Mouse (Mus musculus): ENCODE data around the gene Clec3b. TPM values are rescaled to one million over a fixed set of nuclear protein-coding genes. Genes with fewer than 3 reads are reported as not detected.

Gene Clec3b
- polyA plus RNA-seq (2014; fragmentation: Nextera tagmentation; extraction: Ambion mirVana) = not detected in 2 replicates

- no peaks in the 10 kb centered on the region for H3K36me3 ChIP-seq (ENCODE audit: control insufficient read depth, insufficient read depth, low read length)
- H3K27me3 ChIP-seq (ENCODE audit: control insufficient read depth, insufficient read depth, low read length) = no peaks in the 10 kb centered on the region
- no peak within 1 kb of the TSS for H3K27ac ChIP-seq (replicated peaks in 1 of 2; ENCODE audit: control insufficient read depth in 1 of 2, insufficient read depth in 1 of 2, low read depth in 2 of 2, low read length in 2 of 2)
- no peak within 1 kb of the TSS for H3K9ac ChIP-seq (ENCODE audit: low read length)
- no peak for ATAC-seq (ENCODE audit: insufficient number of reproducible peaks, insufficient read depth, low FRiP score, low read depth)
- no peaks in the 10 kb centered on the region; a peak in 1 of 4 replicates for H3K4me1 ChIP-seq (ENCODE audit: control insufficient read depth in 2 of 2, insufficient read depth in 2 of 2, low read length in 2 of 2)
- no peak within 1 kb of the TSS for H3K4me2 ChIP-seq (ENCODE audit: low read length)
- H3K9me3 ChIP-seq (ENCODE audit: control insufficient read depth, low read length) = 0 out of 2 replicates have a peak, but pooled peaks cover 4% of the 10 kb centered on the region
- no peak within 1 kb of the TSS for H3K4me3 ChIP-seq (ENCODE audit: control insufficient read depth in 1 of 2, insufficient read depth in 1 of 2, low read depth in 1 of 2, low read length in 2 of 2)
- 79% methylated on average over 5 of the region's 5 CpGs for WGBS
These were observed at the start of gene Clec3b for GRCm38 (mm10) chr9:123150241-123151020. TSS of gene Clec3b (plus strand) at chr9:123150946.

GRCm38 (mm10) chr9:123103425-123103824, 47.3 kb upstream of the Clec3b start:
- no peaks in the 10 kb centered on the region for H3K27me3 ChIP-seq (ENCODE audit: control insufficient read depth, insufficient read depth, low read length)
- peaks cover 33% of the 10 kb centered on the region for H3K36me3 ChIP-seq (ENCODE audit: control insufficient read depth, insufficient read depth, low read length)
- ATAC-seq (ENCODE audit: insufficient number of reproducible peaks, insufficient read depth, low FRiP score, low read depth) = no peak
- no peak overlapping the region for H3K27ac ChIP-seq (replicated peaks in 1 of 2; ENCODE audit: control insufficient read depth in 1 of 2, insufficient read depth in 1 of 2, low read depth in 2 of 2, low read length in 2 of 2)
- no peak overlapping the region for H3K4me2 ChIP-seq (ENCODE audit: low read length)
- no peaks in the 10 kb centered on the region for H3K9me3 ChIP-seq (ENCODE audit: control insufficient read depth, low read length)
- H3K4me3 ChIP-seq (ENCODE audit: control insufficient read depth in 1 of 2, insufficient read depth in 1 of 2, low read depth in 1 of 2, low read length in 2 of 2) = no peak overlapping the region
- no peaks in the 10 kb centered on the region for H3K4me1 ChIP-seq (ENCODE audit: control insufficient read depth in 2 of 2, insufficient read depth in 2 of 2, low read length in 2 of 2)
- H3K9ac ChIP-seq (ENCODE audit: low read length) = no peak overlapping the region

- Histone ChIP-seq H3K27me3 (ENCODE audit: control insufficient read depth, insufficient read depth, low read length) (no peaks in the 10 kb centered on the region), H3K36me3 (ENCODE audit: control insufficient read depth, insufficient read depth, low read length) (peaks cover 24% of the 10 kb centered on the region), H3K9me3 (ENCODE audit: control insufficient read depth, low read length) (no peaks in the 10 kb centered on the region)
These were observed 46.4 kb upstream of the Clec3b start for GRCm38 (mm10) chr9:123104362-123104761.

GRCm38 (mm10) chr9:123107186-123107585, 43.6 kb upstream of the Clec3b start:
- H3K27ac ChIP-seq (replicated peaks in 1 of 2; ENCODE audit: control insufficient read depth in 1 of 2, insufficient read depth in 1 of 2, low read depth in 2 of 2, low read length in 2 of 2) = no peak overlapping the region
- 89% methylated on average over 4 of the region's 4 CpGs for WGBS
- H3K4me3 ChIP-seq (ENCODE audit: control insufficient read depth in 1 of 2, insufficient read depth in 1 of 2, low read depth in 1 of 2, low read length in 2 of 2) = no peak overlapping the region
- H3K27me3 ChIP-seq (ENCODE audit: control insufficient read depth, insufficient read depth, low read length) = no peaks in the 10 kb centered on the region
- H3K36me3 ChIP-seq (ENCODE audit: control insufficient read depth, insufficient read depth, low read length) = peaks cover 10% of the 10 kb centered on the region
- peak; percentile 64; the same call in 1 of the 2 replicates for ATAC-seq (ENCODE audit: insufficient number of reproducible peaks, insufficient read depth, low FRiP score, low read depth)
- peaks cover 0 to 6% of the 10 kb centered on the region in 2 experiments; a peak in 2 of 4 replicates for H3K4me1 ChIP-seq (ENCODE audit: control insufficient read depth in 2 of 2, insufficient read depth in 2 of 2, low read length in 2 of 2)
- H3K9ac ChIP-seq (ENCODE audit: low read length) = no peak overlapping the region
- no peaks in the 10 kb centered on the region for H3K9me3 ChIP-seq (ENCODE audit: control insufficient read depth, low read length)
- no peak overlapping the region for H3K4me2 ChIP-seq (ENCODE audit: low read length)

More at GRCm38 (mm10) chr9:123104362-123104761, 46.4 kb upstream of the Clec3b start:
- H3K9ac ChIP-seq (ENCODE audit: low read length) = no peak overlapping the region
- no peak for ATAC-seq (ENCODE audit: insufficient number of reproducible peaks, insufficient read depth, low FRiP score, low read depth)
- H3K4me2 ChIP-seq (ENCODE audit: low read length) = no peak overlapping the region
- H3K4me3 ChIP-seq (ENCODE audit: control insufficient read depth in 1 of 2, insufficient read depth in 1 of 2, low read depth in 1 of 2, low read length in 2 of 2) = no peak overlapping the region
- H3K27ac ChIP-seq (replicated peaks in 1 of 2; ENCODE audit: control insufficient read depth in 1 of 2, insufficient read depth in 1 of 2, low read depth in 2 of 2, low read length in 2 of 2) = no peak overlapping the region
- no peaks in the 10 kb centered on the region for H3K4me1 ChIP-seq (ENCODE audit: control insufficient read depth in 2 of 2, insufficient read depth in 2 of 2, low read length in 2 of 2)

GRCm38 (mm10) chr9:123109188-123109587, 41.6 kb upstream of the Clec3b start:
- H3K36me3 ChIP-seq (ENCODE audit: control insufficient read depth, insufficient read depth, low read length) = peaks cover 10% of the 10 kb centered on the region
- no peak overlapping the region for H3K9ac ChIP-seq (ENCODE audit: low read length)
- 89% methylated on average over 7 of the region's 7 CpGs for WGBS
- no peaks in the 10 kb centered on the region for H3K27me3 ChIP-seq (ENCODE audit: control insufficient read depth, insufficient read depth, low read length)
- no peak overlapping the region for H3K4me3 ChIP-seq (ENCODE audit: control insufficient read depth in 1 of 2, insufficient read depth in 1 of 2, low read depth in 1 of 2, low read length in 2 of 2)
- H3K4me2 ChIP-seq (ENCODE audit: low read length) = no peak overlapping the region
- no peaks in the 10 kb centered on the region for H3K9me3 ChIP-seq (ENCODE audit: control insufficient read depth, low read length)
- no peak for ATAC-seq (ENCODE audit: insufficient number of reproducible peaks, insufficient read depth, low FRiP score, low read depth)
- peaks cover 0 to 15% of the 10 kb centered on the region in 2 experiments; a peak in 3 of 4 replicates for H3K4me1 ChIP-seq (ENCODE audit: control insufficient read depth in 2 of 2, insufficient read depth in 2 of 2, low read length in 2 of 2)
- H3K27ac ChIP-seq (replicated peaks in 1 of 2; ENCODE audit: control insufficient read depth in 1 of 2, insufficient read depth in 1 of 2, low read depth in 2 of 2, low read length in 2 of 2) = no peak overlapping the region

- Histone ChIP-seq H3K4me3 (ENCODE audit: control insufficient read depth in 1 of 2, insufficient read depth in 1 of 2, low read depth in 1 of 2, low read length in 2 of 2) (peak overlapping the region in 1 of 2 experiments; percentile 95; a peak in 2 of 4 replicates), H3K36me3 (ENCODE audit: control insufficient read depth, insufficient read depth, low read length) (peaks cover 11% of the 10 kb centered on the region), H3K9ac (ENCODE audit: low read length) (peak overlapping the region; percentile 96), H3K4me2 (ENCODE audit: low read length) (peak overlapping the region; percentile 98), H3K9me3 (ENCODE audit: control insufficient read depth, low read length) (no peaks in the 10 kb centered on the region), H3K27ac (replicated peaks in 1 of 2; ENCODE audit: control insufficient read depth in 1 of 2, insufficient read depth in 1 of 2, low read depth in 2 of 2, low read length in 2 of 2) (no peak overlapping the region), H3K4me1 (ENCODE audit: control insufficient read depth in 2 of 2, insufficient read depth in 2 of 2, low read length in 2 of 2) (peaks cover 0 to 15% of the 10 kb centered on the region in 2 experiments; a peak in 3 of 4 replicates), H3K27me3 (ENCODE audit: control insufficient read depth, insufficient read depth, low read length) (no peaks in the 10 kb centered on the region)
- ATAC-seq (ENCODE audit: insufficient number of reproducible peaks, insufficient read depth, low FRiP score, low read depth) = no peak
- WGBS = 52% methylated on average over 8 of the region's 8 CpGs
These were observed 39.0 kb upstream of the Clec3b start for GRCm38 (mm10) chr9:123111751-123112221.

- peak; percentile 92 for ATAC-seq (ENCODE audit: insufficient number of reproducible peaks, insufficient read depth, low FRiP score, low read depth)
These were observed 37.8 kb upstream of the Clec3b start, which contains the start of the genes Zdhhc3 and Exosc7 for GRCm38 (mm10) chr9:123112805-123113521. TSS of gene Zdhhc3 (minus strand) at chr9:123113205. TSS of gene Exosc7 (plus strand) at chr9:123113215.

More at GRCm38 (mm10) chr9:123112805-123113521, 37.8 kb upstream of the Clec3b start, which contains the start of the genes Zdhhc3 and Exosc7:
- Histone ChIP-seq H3K9me3 (ENCODE audit: control insufficient read depth, low read length) (no peaks in the 10 kb centered on the region), H3K27ac (replicated peaks in 1 of 2; ENCODE audit: control insufficient read depth in 1 of 2, insufficient read depth in 1 of 2, low read depth in 2 of 2, low read length in 2 of 2) (peak within 1 kb of the TSS; percentile 85 to 92), H3K4me2 (ENCODE audit: low read length) (peak within 1 kb of the TSS; percentile 98), H3K9ac (ENCODE audit: low read length) (peak within 1 kb of the TSS; percentile 96), H3K36me3 (ENCODE audit: control insufficient read depth, insufficient read depth, low read length) (peaks cover 19% of the 10 kb centered on the region), H3K27me3 (ENCODE audit: control insufficient read depth, insufficient read depth, low read length) (no peaks in the 10 kb centered on the region), H3K4me3 (ENCODE audit: control insufficient read depth in 1 of 2, insufficient read depth in 1 of 2, low read depth in 1 of 2, low read length in 2 of 2) (peak within 1 kb of the TSS; percentile 62 to 95), H3K4me1 (ENCODE audit: control insufficient read depth in 2 of 2, insufficient read depth in 2 of 2, low read length in 2 of 2) (peaks cover 0 to 15% of the 10 kb centered on the region in 2 experiments; a peak in 3 of 4 replicates)
- WGBS = under 1% methylated on average over 74 of the region's 79 CpGs

Data from heart, embryonic 14.5 days (tissue).